In genomic region chr1:45363274-45363673, GRCm38 (mm10) we compare ENCODE assay signal across 14 mouse cellular contexts. TPM values are rescaled to one million over a fixed set of nuclear protein-coding genes. Genes with fewer than 3 reads are reported as not detected.
"Had no signal": no experiment of that assay in that cellular context is flagged by ENCODE, and none has a peak within 500 bp of the region (broad histone marks: within the 10 kb centered on the region; RNA-seq: fewer than 3 reads in every experiment).

No protein-coding gene starts in this region.

- DNase-seq: heart, postnatal 10 days; heart, postnatal 36 days; heart, postnatal 4 days; kidney, adult 18-20 months; kidney, adult 2 months; kidney, adult 8-10 months; kidney, adult 9 months; kidney, postnatal 10 days; kidney, postnatal 14 days; kidney, postnatal 25 days; kidney, postnatal 36 days; kidney, postnatal 4 days; layer of hippocampus, postnatal 36 days had no signal

RNA-seq across cellular contexts. Expression of gene Col3a1, which starts 51.9 kb away (rescaled TPM):
- total RNA-seq: hematopoietic stem cell, adult 5-6 weeks had no signal
